Mouse (Mus musculus) heart, adult 18-20 months (tissue): ENCODE measurements at regions not wholly inside any gene's neighbourhood (a gene's known extent, or its start where the extent isn't known, plus 50 kb on each side); places are given as distances from the start of the nearest gene placed in this dataset.
A peak's percentile ranks its signal among the peaks of the same experiment; 100 is the strongest.

Experiments used
- DNase-seq, 2 experiments: peaks; one replicate each; pipeline ENCODE4 v3.0.0; 2021 to 2022; ENCODE audit warnings: mixed read lengths in 1 of 2

DNA sequence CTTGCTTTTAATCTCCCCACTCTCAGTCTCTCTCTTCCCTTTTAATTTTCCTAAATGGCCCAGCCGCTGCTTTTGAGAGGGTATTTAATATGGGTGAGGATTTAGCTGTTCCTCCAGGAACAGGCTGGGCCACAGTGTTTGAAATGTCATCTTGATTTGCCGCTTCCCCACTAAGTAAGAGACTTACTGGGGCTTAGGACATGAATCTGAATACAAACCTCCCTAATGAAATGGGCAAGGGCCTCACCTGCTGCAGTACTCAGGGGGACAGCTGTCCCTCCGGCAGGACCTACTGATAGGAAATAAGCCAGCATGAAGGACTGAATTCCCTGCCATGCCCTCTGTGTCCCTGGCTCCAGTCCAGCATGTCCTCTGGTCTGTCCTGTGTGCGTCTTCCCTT lies 50.6 kb upstream of the Prr23a1 start:
- DNase-seq, result no peak

DNA sequence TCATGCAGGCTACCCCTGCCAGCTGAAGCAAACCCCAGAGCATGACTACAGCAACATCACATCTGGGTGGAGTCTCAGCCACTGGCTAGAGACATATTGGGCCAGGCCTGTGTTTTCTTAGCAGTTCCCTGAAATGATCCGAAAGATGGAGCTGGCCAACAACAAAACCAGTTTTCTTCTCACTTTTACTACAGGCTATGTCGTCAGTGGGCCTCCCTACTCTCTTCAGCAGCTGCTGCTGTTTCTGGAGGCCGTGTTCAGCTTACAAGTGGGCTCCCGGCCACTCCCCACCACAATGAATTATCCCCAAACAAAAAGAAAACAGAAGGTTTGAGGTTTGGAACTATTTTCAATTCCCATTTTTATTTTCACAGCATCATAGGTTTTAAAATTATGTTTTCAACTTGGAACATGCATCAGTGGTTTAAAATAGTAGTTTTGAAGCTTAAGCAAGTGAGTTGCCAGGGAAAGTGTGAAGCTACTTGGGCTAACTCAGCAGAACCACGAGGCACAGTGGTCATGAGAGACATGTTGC lies 68.6 kb upstream of the Prr23a1 start:
- peak; percentile 6 to 25 for DNase-seq

DNA sequence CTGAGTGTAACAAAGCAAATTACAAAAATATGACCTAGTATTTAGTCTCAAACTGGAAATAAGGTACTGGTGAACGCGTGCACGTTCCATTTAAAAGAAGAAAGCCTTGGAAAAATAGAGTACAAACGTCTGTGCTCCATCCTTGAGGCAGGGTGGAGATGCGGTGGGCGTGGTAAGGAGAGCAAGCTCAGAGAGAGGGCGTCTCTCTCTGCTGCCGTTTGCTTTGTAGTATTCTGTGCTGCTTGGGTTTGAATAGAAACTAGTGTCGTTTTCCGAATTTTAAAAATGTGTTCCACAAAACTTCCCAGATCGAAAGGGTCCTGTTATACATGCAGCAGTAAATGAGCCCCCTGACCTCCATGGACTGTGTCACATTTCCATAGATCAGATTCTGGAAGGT lies 69.1 kb upstream of the Prr23a1 start:
- DNase-seq, result no peak

DNA sequence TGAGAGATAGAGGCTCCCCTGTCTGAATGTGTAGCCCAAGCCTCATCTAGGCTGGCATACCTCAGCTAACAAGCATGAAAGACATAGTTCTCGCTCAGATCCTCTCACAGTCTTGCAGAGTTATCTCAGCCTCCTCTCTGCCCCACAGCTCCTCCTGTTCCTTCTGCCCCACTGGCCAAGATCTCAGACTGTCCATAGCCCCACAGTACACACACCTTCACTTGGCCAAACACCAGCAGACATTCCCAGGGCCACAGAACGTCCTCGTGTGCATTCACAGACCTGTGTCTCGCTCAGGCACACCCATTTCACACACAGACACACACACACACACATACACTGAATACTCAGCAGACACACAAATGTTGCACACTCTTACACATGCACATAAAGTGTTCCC lies 87.5 kb upstream of the Prr23a1 start:
- DNase-seq, result no peak

DNA sequence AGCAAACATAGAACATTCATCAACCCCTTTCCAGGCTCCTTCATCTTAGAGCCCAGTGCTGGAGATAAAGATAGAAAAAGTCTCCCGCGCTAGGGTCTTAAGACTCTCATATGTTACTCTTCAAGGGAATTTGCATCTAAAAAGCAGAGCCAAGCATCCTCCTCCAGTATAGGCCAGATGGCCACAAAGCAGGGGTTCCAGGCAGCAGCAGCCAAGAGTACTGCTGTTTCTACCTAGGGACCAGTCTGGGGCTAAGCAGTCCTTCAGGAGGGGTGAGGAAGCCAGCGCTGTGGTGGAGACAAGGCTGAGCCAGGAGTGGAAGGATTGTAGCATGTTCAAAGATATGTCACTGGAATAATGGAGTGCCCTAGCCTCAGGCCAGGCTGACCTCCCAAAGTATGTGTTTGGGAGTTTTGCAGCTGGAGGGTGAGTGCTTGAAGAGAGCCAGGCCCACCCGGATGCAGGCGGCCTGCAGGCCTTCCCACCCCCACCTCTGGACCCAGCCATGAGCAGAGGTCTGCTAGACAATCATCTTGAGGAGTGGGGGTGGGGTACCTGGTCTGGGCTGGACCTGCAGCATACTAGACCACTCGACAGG lies 88.8 kb upstream of the Prr23a1 start:
- DNase-seq, result no peak

DNA sequence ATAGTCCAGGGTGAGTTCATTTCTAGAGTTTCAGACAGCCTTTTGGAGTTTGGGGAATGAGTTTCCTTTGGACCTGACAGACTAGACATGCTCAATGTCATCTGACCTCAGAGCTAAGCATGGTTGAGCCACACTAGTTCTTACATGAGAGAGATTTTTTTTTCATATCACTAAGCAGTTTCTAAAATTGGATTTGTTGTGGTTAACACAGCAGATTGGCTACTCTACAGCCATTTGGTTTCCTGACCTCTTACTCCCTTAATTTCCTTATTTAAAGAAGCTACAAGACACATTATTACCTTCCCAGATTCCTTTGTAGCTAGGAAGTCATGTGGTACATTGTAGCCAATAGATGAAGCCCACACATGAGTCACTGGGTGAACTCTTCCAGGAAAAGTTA lies 98.5 kb upstream of the Prr23a1 start:
- no peak for DNase-seq

DNA sequence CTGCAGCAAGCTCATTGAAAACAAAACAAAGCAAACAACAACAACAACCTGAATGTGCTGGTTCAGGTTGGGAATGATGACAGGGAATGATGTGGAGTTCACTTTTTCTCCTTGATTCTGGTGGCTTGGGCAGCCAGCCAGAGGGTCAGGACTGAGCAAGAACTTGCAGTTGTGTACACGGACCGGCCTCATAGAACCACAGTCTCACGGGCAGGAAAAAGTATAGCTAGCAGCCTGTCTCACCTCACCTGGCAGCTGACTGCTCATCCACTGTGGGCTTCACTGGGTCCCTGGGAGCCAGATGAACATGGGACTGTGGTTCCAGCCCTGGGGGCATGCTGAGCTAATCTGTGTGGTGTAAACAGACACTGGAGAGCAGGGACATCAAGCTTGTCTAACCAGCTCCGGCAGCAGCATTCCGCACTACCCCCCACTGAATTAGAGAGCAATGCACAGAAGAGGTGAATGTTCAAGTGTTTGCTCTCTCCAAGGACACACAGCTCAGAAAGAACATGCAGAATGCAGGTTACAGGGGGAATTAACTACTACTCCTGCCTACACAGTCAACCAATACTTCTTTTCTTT lies 114.9 kb upstream of the Prr23a1 start:
- DNase-seq, result no peak

DNA sequence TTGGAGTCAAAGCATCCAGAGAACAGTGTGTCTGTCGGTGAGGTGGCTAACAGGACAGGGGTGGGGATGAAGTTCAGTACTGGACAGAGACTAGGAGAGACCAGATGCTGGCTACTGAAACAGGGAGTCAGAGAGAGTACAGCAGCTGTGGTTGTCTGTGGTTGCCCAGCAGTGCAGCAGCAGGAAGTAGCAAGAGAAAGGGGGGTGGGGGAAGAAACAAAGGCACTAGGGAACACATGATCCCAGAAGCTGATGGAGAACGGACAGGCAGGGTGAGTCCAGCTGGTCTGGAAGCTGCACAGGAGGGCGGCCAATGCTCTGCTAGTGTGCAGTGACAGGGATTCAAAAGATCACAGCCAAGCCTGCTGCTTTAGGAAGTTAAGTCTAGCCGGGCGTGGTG lies 115.7 kb upstream of the Prr23a1 start:
- DNase-seq, result peak; percentile 25 to 47

DNA sequence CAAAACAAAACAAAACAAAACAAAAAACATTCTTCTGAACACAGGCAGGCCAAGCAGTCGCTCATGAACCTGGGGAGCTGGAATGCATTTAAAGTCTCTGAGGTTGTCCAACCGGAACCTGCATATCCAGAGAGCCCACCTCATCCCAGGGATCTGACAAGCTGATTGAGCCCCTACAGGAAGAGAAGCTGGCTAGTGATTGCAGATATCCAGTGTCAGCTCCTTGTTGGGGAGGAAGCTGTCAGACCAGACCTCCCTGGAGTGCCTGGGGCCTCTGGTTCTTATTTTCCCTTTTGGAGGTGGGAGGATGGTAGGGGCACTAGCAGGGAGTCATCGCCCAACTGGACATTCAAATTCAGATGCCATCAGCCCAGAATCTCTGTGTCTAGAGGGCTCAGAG lies 119.4 kb upstream of the Prr23a1 start:
- DNase-seq, result no peak

DNA sequence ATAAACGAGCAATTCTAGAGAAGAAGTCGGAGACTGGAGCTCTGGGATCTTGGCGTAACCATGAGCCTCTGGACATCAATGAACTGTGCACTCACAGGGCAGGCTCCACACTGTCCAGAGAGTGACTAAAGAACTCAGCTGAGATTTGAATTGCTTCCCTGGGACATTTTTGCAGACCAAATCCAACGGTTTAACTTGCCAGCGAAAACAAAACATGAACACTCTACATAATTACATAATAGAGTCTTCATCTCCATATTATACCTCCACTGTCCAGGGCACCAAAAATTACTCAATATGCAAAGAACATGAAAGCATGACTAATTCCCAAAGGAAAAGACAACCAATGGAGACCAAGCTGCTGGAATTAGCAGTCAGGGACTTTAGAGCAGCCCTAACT lies 119.9 kb upstream of the Mrps22 start:
- peak; percentile 27 to 48 for DNase-seq

DNA sequence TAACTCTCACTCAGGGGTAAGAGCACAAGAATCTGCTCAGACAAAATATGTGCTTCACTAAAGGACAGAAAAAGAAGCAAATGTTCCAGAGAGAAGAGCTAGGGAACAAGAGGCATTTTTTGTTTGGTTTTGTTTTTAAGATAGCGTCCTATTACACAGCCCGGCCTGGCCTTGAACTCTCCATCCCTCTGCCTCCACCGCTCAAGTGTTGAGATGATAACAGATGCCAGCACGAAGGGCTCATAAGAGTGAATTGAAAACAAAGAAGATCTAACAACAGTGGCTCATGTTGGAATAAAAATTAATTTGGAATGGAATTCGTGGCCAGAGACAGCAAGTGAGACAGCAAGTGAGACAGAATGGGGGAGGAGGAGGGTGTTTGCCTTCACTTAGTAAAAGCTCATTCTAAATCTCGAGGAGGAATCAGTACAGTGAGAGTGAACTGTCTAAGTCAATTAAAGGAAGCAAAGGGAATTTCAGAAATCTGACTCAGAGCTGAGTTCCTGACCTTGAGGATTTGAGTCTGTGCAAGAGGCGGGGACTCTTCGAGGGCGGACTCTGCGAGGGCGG lies 116.3 kb upstream of the Mrps22 start:
- DNase-seq, result no peak

DNA sequence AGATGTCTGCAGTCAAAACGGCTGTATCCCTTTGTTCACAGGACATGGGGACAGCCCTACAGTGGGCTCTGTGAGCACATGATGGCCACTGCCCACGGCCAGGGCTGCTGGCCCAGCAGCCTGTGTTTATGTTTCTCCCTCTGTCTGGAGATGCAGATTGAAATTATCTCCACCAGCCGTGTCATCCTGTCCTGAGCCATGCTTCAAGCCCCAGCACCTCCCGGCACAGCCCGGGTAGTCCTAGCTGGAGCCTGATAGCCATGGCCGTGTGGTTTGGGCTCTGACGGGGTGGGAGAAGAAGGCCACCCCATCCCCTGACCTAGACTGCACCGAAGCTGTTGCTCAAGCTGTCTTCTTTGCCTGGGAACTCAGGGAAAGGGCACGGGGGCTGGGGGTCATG lies 113.2 kb upstream of the Mrps22 start:
- DNase-seq, result no peak

DNA sequence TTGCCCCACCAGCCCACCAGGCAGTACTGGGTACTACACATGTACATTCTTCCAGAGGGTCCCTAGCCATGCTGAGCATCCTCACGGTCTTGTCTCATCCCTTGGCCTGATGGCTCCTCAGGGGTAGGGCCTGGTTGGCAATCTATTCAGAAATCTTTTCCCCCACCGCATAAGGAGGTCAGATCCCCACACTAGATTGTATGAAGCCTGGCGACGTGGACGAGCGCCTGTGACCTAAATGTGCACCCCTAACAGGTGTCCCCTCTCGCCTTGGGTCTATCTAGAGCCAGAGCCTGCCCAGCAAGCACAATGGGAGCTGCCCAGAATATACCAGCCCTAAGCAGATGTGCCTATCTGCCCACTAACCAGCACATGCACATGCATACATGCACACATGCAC lies 111.4 kb upstream of the Mrps22 start:
- no peak for DNase-seq

DNA sequence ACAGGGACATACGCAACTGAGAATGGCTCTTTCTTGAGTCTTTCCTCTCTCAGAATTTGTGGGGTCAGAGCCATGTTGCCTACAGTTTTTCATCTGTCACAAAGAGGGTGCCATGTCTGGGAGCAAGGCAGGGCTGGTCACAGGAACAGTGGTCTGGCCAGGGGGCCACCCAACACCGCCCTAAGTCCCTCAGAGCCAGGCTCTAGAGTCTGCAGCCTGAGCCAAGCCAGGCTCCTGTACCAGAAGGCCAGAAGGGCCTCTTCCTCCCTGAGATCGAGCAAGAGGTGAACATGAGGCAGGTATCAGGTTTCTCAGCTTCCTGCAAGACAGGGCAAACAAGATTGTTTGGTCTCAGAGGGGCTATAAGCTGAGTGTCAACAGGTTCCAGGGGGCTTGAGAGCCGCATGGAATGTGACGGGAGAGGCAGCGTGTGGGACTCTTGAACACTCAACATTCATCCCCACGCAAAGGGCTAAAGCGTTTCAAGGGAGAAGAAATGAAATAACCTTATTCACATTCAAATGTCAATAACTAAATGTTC lies 110.6 kb upstream of the Mrps22 start:
- DNase-seq, result no peak

DNA sequence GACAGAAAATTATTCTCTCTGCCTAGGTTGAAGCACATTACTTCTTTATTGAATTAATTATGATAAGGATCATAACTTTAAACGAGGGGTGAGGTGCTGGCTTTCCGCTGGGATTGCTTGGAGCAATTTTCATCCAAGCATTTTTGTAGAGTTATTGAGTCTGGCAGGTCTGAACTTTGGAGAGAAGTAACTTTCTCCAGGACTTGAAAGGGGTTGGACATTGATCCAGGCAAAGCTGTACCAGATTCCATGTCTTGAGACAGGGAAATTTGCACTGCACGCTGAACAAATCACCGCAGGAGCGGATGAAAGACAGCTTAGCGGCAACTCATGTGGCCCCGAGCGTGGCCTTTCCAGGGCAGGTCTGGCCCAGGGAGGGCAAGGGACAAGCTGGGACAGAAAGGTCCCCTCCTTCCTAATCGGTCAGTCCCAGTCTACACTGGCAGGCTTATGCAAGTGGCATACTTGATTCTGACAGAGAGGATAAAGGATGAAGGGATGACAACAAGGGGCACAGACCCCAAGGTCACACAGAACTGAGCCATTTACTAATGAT lies 108.8 kb upstream of the Mrps22 start:
- no peak for DNase-seq

DNA sequence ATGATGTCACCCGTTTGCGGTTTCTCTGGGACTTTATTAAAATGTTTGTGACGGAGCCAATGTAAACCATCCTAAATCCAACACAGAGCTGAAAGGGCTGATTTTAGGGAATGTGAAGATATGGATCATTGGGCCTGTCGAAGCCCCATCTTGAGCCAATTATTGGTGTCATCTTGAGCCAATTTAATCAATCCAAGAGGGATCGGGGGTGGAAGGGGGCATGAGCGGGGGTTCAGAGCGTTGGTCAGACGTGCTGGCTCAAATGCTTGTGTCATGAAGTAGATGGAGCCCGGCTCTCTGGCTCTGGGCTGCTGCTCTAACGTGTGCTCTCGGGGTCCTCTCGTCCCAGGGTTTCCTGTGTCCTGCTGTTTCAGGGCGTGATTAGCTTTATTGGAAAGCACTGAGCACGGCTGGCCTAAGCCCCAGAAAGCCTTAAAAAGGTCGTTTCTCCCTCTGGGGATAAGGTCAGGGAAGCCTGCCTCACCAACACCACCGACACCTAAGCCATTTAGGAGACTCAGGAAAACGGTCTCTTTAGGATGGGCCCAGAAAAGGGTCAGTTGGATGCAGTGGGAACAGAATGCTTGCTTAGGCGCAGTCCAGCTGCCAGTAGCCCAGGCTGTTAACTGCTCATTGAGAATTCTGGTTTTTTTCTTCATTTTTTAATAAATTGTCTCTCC lies 106.7 kb upstream of the Mrps22 start:
- peak; percentile 13 to 18 for DNase-seq

DNA sequence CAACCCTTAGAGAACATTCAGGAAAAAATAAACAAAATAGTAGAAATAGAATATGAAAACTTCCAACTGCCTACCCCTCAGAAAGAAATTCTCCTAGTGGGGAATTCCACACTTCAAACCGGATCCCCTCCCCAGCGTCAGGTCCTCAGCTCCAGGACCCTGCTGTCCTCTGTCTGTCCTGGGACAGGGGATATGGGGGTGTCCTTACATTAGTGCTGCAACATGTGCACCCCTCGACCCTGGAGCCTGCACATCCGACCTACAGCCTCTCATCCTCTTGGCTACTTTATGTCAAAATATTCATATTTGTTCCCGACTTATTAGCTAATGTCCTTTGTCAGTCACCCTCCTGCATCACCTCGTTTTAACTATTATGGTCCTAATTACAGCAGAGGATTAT lies 106.0 kb upstream of the Mrps22 start:
- no peak for DNase-seq

DNA sequence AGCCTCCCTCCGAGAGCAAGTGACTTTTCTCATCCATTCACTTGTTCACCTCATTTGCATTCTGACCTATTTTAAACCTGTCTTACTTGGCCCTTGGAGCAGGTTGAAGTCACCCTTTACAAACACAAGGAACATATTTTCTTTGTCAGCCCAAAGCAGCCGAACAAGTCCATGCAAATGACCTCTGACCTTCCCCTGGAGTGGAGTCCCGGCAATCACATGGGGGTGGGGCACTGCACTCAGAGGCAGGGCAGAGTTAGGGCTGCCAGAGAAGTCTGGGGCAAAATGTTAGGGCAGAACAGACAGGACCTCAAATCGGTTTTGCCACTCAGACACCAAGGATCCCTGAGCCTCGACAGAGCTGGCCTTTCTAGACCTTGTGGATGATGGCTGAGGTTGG lies 102.7 kb upstream of the Mrps22 start:
- DNase-seq, result no peak

DNA sequence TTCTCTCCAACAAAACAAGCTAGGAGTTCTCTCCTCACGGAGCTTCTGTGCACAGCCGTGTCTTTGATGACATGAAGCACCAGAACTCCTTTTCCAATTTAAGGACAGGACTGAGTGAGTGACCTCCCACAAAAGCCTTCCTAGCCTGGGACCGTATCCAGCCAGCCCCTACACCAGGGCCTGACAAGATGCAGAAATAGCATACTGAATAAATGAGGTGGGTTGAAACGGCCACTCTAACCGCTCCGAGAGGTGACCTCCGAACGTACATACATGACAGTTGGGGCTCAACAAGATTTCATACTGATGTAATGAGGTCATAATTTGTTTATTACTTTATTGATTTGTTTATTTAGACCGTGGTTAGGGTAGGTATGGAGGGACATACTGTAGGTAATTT lies 101.9 kb upstream of the Mrps22 start:
- no peak for DNase-seq

DNA sequence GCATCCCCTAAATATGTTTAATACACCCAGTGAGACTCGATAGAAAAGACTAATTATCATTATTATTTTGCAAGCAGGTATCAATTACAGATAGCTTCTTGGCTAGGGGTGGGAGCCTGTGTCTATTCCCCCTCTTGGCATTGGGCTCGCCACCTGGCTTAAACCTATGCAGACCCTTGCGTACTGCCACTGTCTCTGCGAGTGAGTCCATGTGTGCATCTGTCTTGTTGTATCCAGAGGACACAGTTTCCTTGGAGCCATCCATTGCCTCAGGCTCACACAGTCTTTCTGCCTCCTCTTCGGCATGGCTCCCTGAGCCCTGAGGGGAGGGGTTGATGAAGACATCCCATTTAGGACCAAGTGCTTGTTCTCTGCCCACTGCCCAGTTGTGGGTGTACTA lies 99.1 kb upstream of the Mrps22 start:
- no peak for DNase-seq

DNA sequence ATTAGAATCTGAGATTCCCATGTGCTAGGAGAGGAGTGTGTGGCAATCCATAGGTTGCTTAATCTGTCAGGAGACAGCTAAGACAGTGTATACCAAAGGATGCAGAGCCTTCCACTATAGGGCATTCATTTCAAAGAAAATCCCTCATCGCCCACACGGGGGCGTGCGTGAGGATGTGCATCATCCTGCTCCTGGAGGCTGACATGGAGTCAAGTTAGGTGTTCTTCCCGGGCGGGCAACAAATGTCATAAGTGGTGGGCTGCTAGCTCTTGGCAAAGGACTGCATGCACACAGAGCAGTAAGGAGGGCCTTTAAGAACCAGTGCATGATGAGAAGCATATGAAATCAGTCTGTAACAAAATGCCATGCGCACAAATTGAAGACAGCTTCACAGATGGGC lies 95.7 kb upstream of the Mrps22 start:
- no peak for DNase-seq

DNA sequence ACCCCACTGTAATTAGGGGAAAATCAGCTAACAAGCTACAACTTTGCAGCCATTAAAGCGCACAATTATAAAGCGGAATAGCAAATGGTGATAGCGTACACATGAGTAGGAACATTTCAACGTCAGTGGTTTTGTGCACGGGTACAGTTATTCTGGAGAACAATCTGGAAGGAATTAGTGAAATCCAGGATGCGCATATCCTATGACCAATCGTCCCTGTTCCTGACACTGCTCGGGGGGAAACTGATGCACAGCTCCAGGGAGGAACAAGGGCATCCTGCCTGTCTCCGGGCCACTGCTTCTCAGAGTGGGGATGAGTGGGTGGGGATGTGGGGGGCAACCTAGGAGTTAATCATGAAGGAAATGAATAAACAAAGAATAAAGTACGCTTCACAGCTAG lies 93.6 kb upstream of the Mrps22 start:
- DNase-seq, result no peak
